In genomic region chr3:62278279-62278678, GRCm38 (mm10) we compare ENCODE assay signal across 14 mouse cellular contexts.
"Had no signal": no experiment of that assay in that cellular context is flagged by ENCODE, and none has a peak within 500 bp of the region (broad histone marks: within the 10 kb centered on the region; RNA-seq: fewer than 3 reads in every experiment).

No protein-coding gene starts in this region.

- DNase-seq: lung, adult 18-20 months; lung, embryonic 14.5 days; lung, postnatal 10 days; lung, postnatal 4 days; right cerebral cortex, postnatal 14 days; thymus, adult 2 months; thymus, postnatal 25 days; thymus, postnatal 4 days had no signal

- ATAC-seq: midbrain, embryonic 13.5 days; midbrain, embryonic 15.5 days had no signal

- H3K27ac ChIP-seq: midbrain, embryonic 13.5 days; midbrain, embryonic 15.5 days; neural tube, embryonic 12.5 days; stomach, embryonic 15.5 days; stomach, postnatal 0 days had no signal

- H3K4me3 ChIP-seq: midbrain, embryonic 13.5 days; midbrain, embryonic 15.5 days; neural tube, embryonic 12.5 days; stomach, embryonic 15.5 days had no signal

- H3K9me3 ChIP-seq: midbrain, embryonic 13.5 days; midbrain, embryonic 15.5 days; neural tube, embryonic 12.5 days; stomach, embryonic 15.5 days had no signal

- H3K4me1 ChIP-seq: midbrain, embryonic 13.5 days; midbrain, embryonic 15.5 days; neural tube, embryonic 12.5 days; stomach, embryonic 15.5 days had no signal

- H3K9ac ChIP-seq: lung, embryonic 14.5 days; midbrain, embryonic 13.5 days; midbrain, embryonic 15.5 days; neural tube, embryonic 12.5 days; stomach, embryonic 15.5 days had no signal

- H3K36me3 ChIP-seq: midbrain, embryonic 13.5 days; midbrain, embryonic 15.5 days; neural tube, embryonic 12.5 days; stomach, embryonic 15.5 days had no signal

- H3K27me3 ChIP-seq: midbrain, embryonic 13.5 days; midbrain, embryonic 15.5 days; neural tube, embryonic 12.5 days; stomach, embryonic 15.5 days had no signal

- H3K4me2 ChIP-seq: lung, embryonic 14.5 days; midbrain, embryonic 11.5 days; midbrain, embryonic 13.5 days; midbrain, embryonic 15.5 days; neural tube, embryonic 12.5 days; stomach, embryonic 15.5 days had no signal
